Mouse (Mus musculus) embryonic fibroblast, embryonic 13.5 days (primary cell): ENCODE results near the gene Rpl28. TPM values are rescaled to one million over a fixed set of nuclear protein-coding genes. Genes with fewer than 3 reads are reported as not detected.

Experiments
- H3K27ac ChIP-seq: 2 replicates; pipeline ENCODE4 v1.5.1; 2012; ENCODE audit warnings: low read length, control low read depth, inconsistent platforms; ENCODE audit not compliant: insufficient read depth
- H3K4me1 ChIP-seq: 2 replicates; pipeline ENCODE4 v1.6.1; 2011; ENCODE audit warnings: low read length; ENCODE audit not compliant: control insufficient read depth, insufficient read depth
- H3K4me3 ChIP-seq: 2 replicates; pipeline ENCODE4 v1.5.1; 2011; ENCODE audit warnings: mild to moderate bottlenecking, control low read depth, low read length; ENCODE audit not compliant: insufficient read depth
- CTCF ChIP-seq: IDR thresholded peaks from 2 replicates; pipeline ENCODE4 v1.5.1; 2011; ENCODE audit warnings: mild to moderate bottlenecking, control low read depth, low read length, moderate library complexity, borderline replicate concordance; ENCODE audit not compliant: insufficient read depth
- POLR2A ChIP-seq: IDR thresholded peaks from 2 replicates; pipeline ENCODE4 v1.6.1; 2011; ENCODE audit warnings: low read depth, mild to moderate bottlenecking, control low read depth, low read length, moderate library complexity
- polyA plus RNA-seq: library from polyadenylated mRNA; stranded (reverse); fragments of >200 nt; gene quantifications from 2 replicates; pipeline ENCODE4 v1.2.4, GENCODE M21; 2011; ENCODE audit warnings: low read depth; ENCODE audit not compliant: missing spikeins, insufficient read length

Rpl28 gene
- polyA plus RNA-seq, 1 experiment = 404 TPM

DNA sequence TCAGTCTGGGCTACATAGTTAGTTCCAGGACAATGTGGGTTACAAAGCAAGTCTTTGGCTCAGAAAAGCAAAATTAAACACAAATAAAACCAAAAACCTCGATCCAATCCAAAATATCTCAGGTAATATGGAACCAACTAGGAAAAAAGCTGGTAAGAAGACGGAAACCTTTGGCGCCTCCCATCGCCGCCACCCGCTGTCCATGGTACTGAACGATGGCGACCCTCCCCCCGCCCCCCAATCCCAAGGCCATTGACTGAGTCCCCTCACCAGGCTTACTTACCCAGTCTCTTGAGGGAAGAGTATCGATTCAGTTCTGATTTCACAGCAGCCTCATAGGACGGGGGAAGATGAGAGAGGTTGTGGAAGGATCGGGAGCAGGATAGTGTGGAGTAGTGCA is 37.8 kb downstream of the Rpl28 start:
- no peak overlapping the region for H3K4me3 ChIP-seq
- no peaks in the 10 kb centered on the region for H3K4me1 ChIP-seq
- no peak overlapping the region for H3K27ac ChIP-seq
- TF ChIP-seq POLR2A (no peak), CTCF (no peak)

- no peaks in the 10 kb centered on the region for H3K4me1 ChIP-seq
- H3K4me3 ChIP-seq = no peak overlapping the region
- no peak for TF ChIP-seq CTCF
- TF ChIP-seq POLR2A = no peak
- no peak overlapping the region for H3K27ac ChIP-seq
Observed at GRCm38 (mm10) chr7:4835631-4836327, 43.1 kb downstream of the Rpl28 start.

DNA sequence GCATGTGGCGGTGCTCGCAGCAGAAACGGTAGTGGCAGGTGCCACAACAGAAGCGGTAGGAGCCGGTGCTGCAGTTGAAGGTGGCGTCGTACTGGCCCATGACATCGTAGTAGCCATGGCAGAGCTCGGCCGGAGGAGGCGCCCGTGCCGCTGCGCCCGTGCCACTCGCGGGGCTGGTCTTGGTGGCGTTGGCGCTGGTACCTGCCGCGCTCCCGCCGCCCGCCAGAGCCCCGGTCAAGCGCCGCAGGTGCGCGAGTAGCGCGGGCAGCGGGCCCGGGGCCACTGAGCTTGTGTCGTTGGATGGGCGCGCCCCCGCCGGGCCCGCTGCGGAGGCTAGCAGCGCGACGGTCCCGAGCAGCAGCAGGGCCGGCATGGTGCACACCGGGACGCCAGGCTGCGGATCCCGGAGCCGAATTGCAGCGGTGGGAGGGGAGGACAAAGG is 43.7 kb downstream of the Rpl28 start:
- no peak overlapping the region for H3K27ac ChIP-seq
- H3K4me1 ChIP-seq = no peaks in the 10 kb centered on the region
- no peak for TF ChIP-seq POLR2A
- peak; percentile 45; the same call in 1 of the 2 replicates for TF ChIP-seq CTCF
- no peak overlapping the region for H3K4me3 ChIP-seq

DNA sequence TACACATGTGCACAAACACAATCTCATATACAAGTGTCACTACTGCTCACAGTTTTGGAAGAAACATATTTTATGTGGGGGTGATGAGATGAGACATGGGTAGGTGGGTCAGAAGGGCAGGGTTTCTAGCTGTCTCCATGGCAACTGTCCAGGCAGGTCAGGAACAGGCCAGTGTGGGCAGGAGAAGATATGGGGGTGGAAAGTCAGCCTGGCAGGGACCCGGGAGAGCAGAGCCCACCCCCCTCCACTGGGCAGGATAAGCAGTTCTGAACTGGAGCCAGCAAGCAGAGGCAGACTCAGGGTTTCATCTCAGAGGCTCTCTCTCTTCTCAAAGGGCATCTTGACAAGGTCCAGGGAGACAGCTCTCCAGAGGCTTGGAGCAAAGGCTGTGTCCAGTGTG is 45.0 kb downstream of the Rpl28 start:
- TF ChIP-seq POLR2A (no peak), CTCF (no peak)
- Histone ChIP-seq H3K4me1 (no peaks in the 10 kb centered on the region), H3K4me3 (no peak overlapping the region), H3K27ac (no peak overlapping the region)

- Histone ChIP-seq H3K4me1 (no peaks in the 10 kb centered on the region), H3K27ac (no peak overlapping the region), H3K4me3 (no peak overlapping the region)
- no peak for TF ChIP-seq CTCF
- no peak for TF ChIP-seq POLR2A
Observed at GRCm38 (mm10) chr7:4842077-4842476, 49.4 kb downstream of the Rpl28 start.

DNA sequence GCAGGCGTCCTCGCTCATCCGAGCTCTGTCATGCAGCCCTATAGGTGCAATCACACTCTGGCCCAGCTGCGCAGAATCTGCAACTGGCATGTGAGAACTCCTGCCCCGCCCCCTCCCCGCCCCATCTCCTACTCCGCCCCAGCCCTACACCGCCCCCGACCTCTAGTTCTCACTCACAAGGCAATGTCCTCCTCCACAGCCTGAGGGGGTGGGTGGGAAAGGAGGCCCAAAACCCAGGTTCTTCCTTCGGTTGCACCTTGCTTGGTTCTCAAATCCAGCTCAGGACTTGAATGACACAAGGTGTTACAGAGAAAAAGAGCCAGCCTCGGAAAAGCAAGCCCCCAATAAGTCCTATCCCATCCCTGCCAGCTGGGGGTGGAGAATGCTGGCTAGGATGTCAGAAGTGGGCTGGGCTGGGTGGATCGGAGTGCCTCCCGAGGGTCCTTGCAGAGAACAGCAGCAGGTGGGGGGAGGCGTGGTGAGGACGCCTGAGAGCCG is 50.0 kb downstream of the Rpl28 start:
- no peak overlapping the region for H3K27ac ChIP-seq
- TF ChIP-seq CTCF = no peak
- no peak for TF ChIP-seq POLR2A
- H3K4me3 ChIP-seq = no peak overlapping the region
- H3K4me1 ChIP-seq = no peaks in the 10 kb centered on the region

GRCm38 (mm10) chr7:4843604-4844244 is 51.0 kb downstream of the Rpl28 start:
- no peak overlapping the region for H3K4me3 ChIP-seq
- H3K4me1 ChIP-seq = no peaks in the 10 kb centered on the region
- TF ChIP-seq POLR2A (no peak), CTCF (no peak)
- no peak overlapping the region for H3K27ac ChIP-seq

GRCm38 (mm10) chr7:4844245-4844916 is 51.7 kb downstream of the Rpl28 start, which contains the start of gene Shisa7:
TSS of gene Shisa7 (minus strand) at chr7:4844696.
- H3K27ac ChIP-seq = no peak within 1 kb of the TSS
- H3K4me1 ChIP-seq = no peaks in the 10 kb centered on the region
- H3K4me3 ChIP-seq = no peak within 1 kb of the TSS
- TF ChIP-seq CTCF = no peak
- TF ChIP-seq POLR2A = no peak

Other genes starting within 250 kb of the Rpl28 start
- gene Syt5, start 245.3 kb upstream of the Rpl28 start, polyA plus RNA-seq = 1.7 and 2.3 TPM in 2 replicates
- not detected in 2 replicates for gene Ptprh, start 188.8 kb upstream of the Rpl28 start, polyA plus RNA-seq
- gene Tmem86b, start 161.5 kb upstream of the Rpl28 start, polyA plus RNA-seq = 2.7 and 4.7 TPM in 2 replicates
- 47.6 and 60.3 TPM in 2 replicates for gene Ppp6r1, start 133.9 kb upstream of the Rpl28 start, polyA plus RNA-seq
- 31.3 and 32.1 TPM in 2 replicates for gene Hspbp1, start 107.8 kb upstream of the Rpl28 start, polyA plus RNA-seq
- gene Brsk1, start 102.3 kb upstream of the Rpl28 start, polyA plus RNA-seq = 11.3 and 15.1 TPM in 2 replicates
- gene Tmem150b, start 67.6 kb upstream of the Rpl28 start, polyA plus RNA-seq = not detected in 2 replicates
- 15.9 and 18.3 TPM in 2 replicates for gene Kmt5c, start 52.8 kb upstream of the Rpl28 start, polyA plus RNA-seq
- 62.2 and 87.1 TPM in 2 replicates for gene Cox6b2, start 39.8 kb upstream of the Rpl28 start, polyA plus RNA-seq
- not detected in 2 replicates for gene Fam71e2, start 21.6 kb upstream of the Rpl28 start, polyA plus RNA-seq
- 3.3 and 7.8 TPM in 2 replicates for gene Il11, start 10.0 kb upstream of the Rpl28 start, polyA plus RNA-seq
- gene Tmem190, start 9.9 kb upstream of the Rpl28 start, polyA plus RNA-seq = not detected in 2 replicates
- 4.3 and 5.3 TPM in 2 replicates for gene Tmem238, start 3.2 kb upstream of the Rpl28 start, polyA plus RNA-seq
- gene Ube2s, start 19.7 kb downstream of the Rpl28 start, polyA plus RNA-seq = 172 and 191 TPM in 2 replicates
- gene Shisa7, start 51.8 kb downstream of the Rpl28 start, polyA plus RNA-seq = not detected in 2 replicates
- 10.8 and 13.3 TPM in 2 replicates for gene Isoc2b, start 77.4 kb downstream of the Rpl28 start, polyA plus RNA-seq
- gene Isoc2a, start 84.3 kb downstream of the Rpl28 start, polyA plus RNA-seq = 9.3 and 11.2 TPM in 2 replicates
- gene Gm36210, start 113.6 kb downstream of the Rpl28 start, polyA plus RNA-seq = not detected in 2 replicates
- 5.2 and 6.3 TPM in 2 replicates for gene Zfp628, start 122.3 kb downstream of the Rpl28 start, polyA plus RNA-seq
- gene Nat14, start 129.2 kb downstream of the Rpl28 start, polyA plus RNA-seq = 4.7 and 5.5 TPM in 2 replicates
- gene Ssc5d, start 132.9 kb downstream of the Rpl28 start, polyA plus RNA-seq = 24.1 and 29.8 TPM in 2 replicates
- gene Sbk2, start 171.5 kb downstream of the Rpl28 start, polyA plus RNA-seq = not detected in 2 replicates
- not detected in 2 replicates for gene Sbk3, start 178.3 kb downstream of the Rpl28 start, polyA plus RNA-seq
- gene Zfp579, start 203.3 kb downstream of the Rpl28 start, polyA plus RNA-seq = 11.0 and 15.6 TPM in 2 replicates
- 8.7 and 10.5 TPM in 2 replicates for gene Zfp524, start 221.5 kb downstream of the Rpl28 start, polyA plus RNA-seq
- gene Fiz1, start 221.8 kb downstream of the Rpl28 start, polyA plus RNA-seq = 23.6 and 27.5 TPM in 2 replicates
- not detected in 2 replicates for gene Gm44973, start 222.6 kb downstream of the Rpl28 start, polyA plus RNA-seq
- gene Zfp865, start 227.5 kb downstream of the Rpl28 start, polyA plus RNA-seq = 23.4 and 29.4 TPM in 2 replicates
- gene Ccdc106, start 227.7 kb downstream of the Rpl28 start, polyA plus RNA-seq = 1.7 and 3.8 TPM in 2 replicates
- 1.5 and 1.8 TPM in 2 replicates for gene 4632433K11Rik, start 241.2 kb downstream of the Rpl28 start, polyA plus RNA-seq
- gene Zfp784, start 245.6 kb downstream of the Rpl28 start, polyA plus RNA-seq = 1.4 and 2.2 TPM in 2 replicates